Comparison of ENCODE assay signal across 8 mouse cellular contexts in genomic region chr9:35559009-35559890, GRCm38 (mm10). TPM values are rescaled to one million over a fixed set of nuclear protein-coding genes. Genes with fewer than 3 reads are reported as not detected.
DNase-seq lines count a peak whose midpoint lies in the region; ATAC-seq lines count a peak whose summit lies in the region.

No protein-coding gene starts in this region.

- H3K4me2 ChIP-seq in hindbrain, embryonic 15.5 days: peak overlapping the region; percentile 85

- peaks cover 18% of the 10 kb centered on the region for H3K4me1 ChIP-seq in hindbrain, embryonic 15.5 days (replicated peaks)

- peak; percentile 75 for DNase-seq in WW6 (ENCODE audit: low read depth, low spot score)
- DNase-seq in cerebellum, postnatal 25 days: peak; percentile 82 to 90
- DNase-seq in frontal cortex, postnatal 25 days (ENCODE audit: low spot score in 2 of 2): peak; percentile 66 to 81
- peak; percentile 80 to 85 for DNase-seq in layer of hippocampus, postnatal 36 days
- peak; percentile 76 for DNase-seq in lung, postnatal 25 days (ENCODE audit: low spot score)
- DNase-seq in retina, adult 2 months (ENCODE audit: low read depth, low spot score): peak; percentile 67
- DNase-seq in thymus, postnatal 25 days: peak; percentile 83

- H3K4me3 ChIP-seq in hindbrain, embryonic 15.5 days: peak overlapping the region; percentile 47

- peak overlapping the region; percentile 66 for H3K9ac ChIP-seq in hindbrain, embryonic 15.5 days

- 3% methylated on average over 31 of the region's 31 CpGs for WGBS in hindbrain, embryonic 15.5 days

- no peaks in the 10 kb centered on the region for H3K27me3 ChIP-seq in hindbrain, embryonic 15.5 days

- no peaks in the 10 kb centered on the region for H3K9me3 ChIP-seq in hindbrain, embryonic 15.5 days

- ATAC-seq in hindbrain, embryonic 15.5 days (ENCODE audit: low FRiP score, low read depth): peak; percentile 89

- peak overlapping the region; percentile 87 for H3K27ac ChIP-seq in hindbrain, embryonic 15.5 days (replicated peaks)

- peaks cover 15% of the 10 kb centered on the region for H3K36me3 ChIP-seq in hindbrain, embryonic 15.5 days

RNA-seq across cellular contexts. Expression of gene Pus3, which starts 0.9 kb away (rescaled TPM):
- polyA plus RNA-seq in hindbrain, embryonic 15.5 days (2015; fragmentation: Nextera tagmentation; extraction: Ambion mirVana): 15.6 and 16.6 TPM in 2 replicates
- 10 to 100 TPM; 12.4 to 12.9 TPM for total RNA-seq in layer of hippocampus, postnatal 36 days (2021)

RNA-seq across cellular contexts. Expression of gene Ddx25, which starts 0.9 kb away (rescaled TPM):
- polyA plus RNA-seq in hindbrain, embryonic 15.5 days (2015; fragmentation: Nextera tagmentation; extraction: Ambion mirVana): 26.4 and 28.7 TPM in 2 replicates
- 10 to 100 TPM; 13.6 to 14.7 TPM for total RNA-seq in layer of hippocampus, postnatal 36 days (2021)

RNA-seq across cellular contexts. Expression of gene Pate2, which starts 10.8 kb away (rescaled TPM):
- 0.94 and 0.97 TPM in 2 replicates for polyA plus RNA-seq in hindbrain, embryonic 15.5 days (2015; fragmentation: Nextera tagmentation; extraction: Ambion mirVana)
- under 1 TPM; 0.78 to 0.90 TPM for total RNA-seq in layer of hippocampus, postnatal 36 days (2021)

RNA-seq across cellular contexts. Expression of gene Hyls1, which starts 10.9 kb away (rescaled TPM):
- polyA plus RNA-seq in hindbrain, embryonic 15.5 days (2015; fragmentation: Nextera tagmentation; extraction: Ambion mirVana): 15.3 and 16.2 TPM in 2 replicates
- 10 to 100 TPM; 11.3 to 14.6 TPM for total RNA-seq in layer of hippocampus, postnatal 36 days (2021)

RNA-seq across cellular contexts. Expression of gene Gm1113, which starts 41.2 kb away (rescaled TPM):
- polyA plus RNA-seq in hindbrain, embryonic 15.5 days (2015; fragmentation: Nextera tagmentation; extraction: Ambion mirVana): not detected in 2 replicates
- not detected for total RNA-seq in layer of hippocampus, postnatal 36 days (2021)

Comparison
In these comparisons a context has a peak if more than half of its experiments do, and no peak if none do; other contexts are left out.
1. Peak in every context shown above with its lines: DNase-seq, ATAC-seq, H3K4me3 ChIP-seq and H3K27ac ChIP-seq.